Mouse (Mus musculus) kidney, adult 2 months (tissue): ENCODE measurements around the gene Gkap1. TPM values are rescaled to one million over a fixed set of nuclear protein-coding genes. Genes with fewer than 3 reads are reported as not detected.

ENCODE experiments used
- DNase-seq: peaks from one replicate; pipeline ENCODE4 v3.0.0; 2021
- H3K27ac ChIP-seq: fragments of 200-500 bp; 2 replicates; pipeline ENCODE4 v1.5.1; 2012; ENCODE audit warnings: low read depth, low read length, control low read depth, inconsistent platforms; ENCODE audit not compliant: insufficient read depth
- H3K27me3 ChIP-seq: fragments of 200-500 bp; replicated peaks from 2 replicates; pipeline ENCODE4 v1.6.1; 2012; ENCODE audit warnings: mild to moderate bottlenecking, moderate library complexity, low read length, inconsistent platforms; ENCODE audit not compliant: control insufficient read depth, insufficient read depth
- H3K36me3 ChIP-seq: fragments of 200-500 bp; 2 replicates; pipeline ENCODE4 v1.6.1; 2012; ENCODE audit warnings: mild to moderate bottlenecking, moderate library complexity, low read length, inconsistent platforms; ENCODE audit not compliant: control insufficient read depth, insufficient read depth
- H3K4me1 ChIP-seq: fragments of 200-500 bp; 2 replicates; pipeline ENCODE4 v1.6.1; 2011; ENCODE audit warnings: low read length; ENCODE audit not compliant: control insufficient read depth, insufficient read depth
- H3K4me3 ChIP-seq: fragments of 200-500 bp; 2 replicates; pipeline ENCODE4 v1.5.1; 2011; ENCODE audit warnings: mild to moderate bottlenecking, low read depth, low read length, control low read depth; ENCODE audit not compliant: insufficient read depth
- CTCF ChIP-seq: fragments of 200-500 bp; conservative IDR thresholded peaks from 2 replicates; pipeline ENCODE4 v1.5.1; 2011; ENCODE audit warnings: low read depth, mild to moderate bottlenecking, control low read depth, low read length, moderate library complexity, mixed read lengths; ENCODE audit not compliant: insufficient read depth, insufficient read length
- POLR2A ChIP-seq: fragments of 200-500 bp; IDR thresholded peaks from one replicate; pipeline ENCODE4 v1.6.1; 2011; ENCODE audit warnings: low read depth, low read length, control low read depth
- WGBS: fragments of 180-500 bp; shearing (Covaris S2); methylation state at CpG from one replicate; pipeline ENCODE4 v1.1.7; 2018; 5-methylcytosine and 5-hydroxymethylcytosine counted together
- polyA plus RNA-seq: library from polyadenylated mRNA; depleted of rRNA; stranded (reverse); fragments of >200 nt; gene quantifications from 2 replicates; pipeline ENCODE4 v1.2.3, GENCODE M21; 2012

Gkap1 gene
- polyA plus RNA-seq, 1 experiment = 11.9 TPM

- Histone ChIP-seq H3K36me3 (no peaks in the 10 kb centered on the region), H3K4me1 (no peaks in the 10 kb centered on the region), H3K27ac (no peak overlapping the region), H3K27me3 (no peaks in the 10 kb centered on the region), H3K4me3 (no peak overlapping the region)
- DNase-seq = no peak
- no peak for TF ChIP-seq CTCF
- TF ChIP-seq POLR2A = no peak
- WGBS = 86% methylated on average over 2 of the region's 2 CpGs
Measured at GRCm38 (mm10) chr13:58228624-58229023, 46.9 kb downstream of the Gkap1 start.

- H3K27ac ChIP-seq = no peak overlapping the region
- DNase-seq = no peak
- no peaks in the 10 kb centered on the region for H3K27me3 ChIP-seq
- no peak overlapping the region for H3K4me3 ChIP-seq
- 77% methylated on average over 8 of the region's 8 CpGs for WGBS
- TF ChIP-seq POLR2A (no peak), CTCF (no peak)
- H3K36me3 ChIP-seq = no peaks in the 10 kb centered on the region
- H3K4me1 ChIP-seq = no peaks in the 10 kb centered on the region
Measured at GRCm38 (mm10) chr13:58225694-58226093, 49.8 kb downstream of the Gkap1 start.

- 45% methylated on average over 3 of the region's 3 CpGs for WGBS
- no peaks in the 10 kb centered on the region for H3K36me3 ChIP-seq
- peak; percentile 62 for DNase-seq
- TF ChIP-seq POLR2A = no peak
- no peak for TF ChIP-seq CTCF
- H3K27me3 ChIP-seq = no peaks in the 10 kb centered on the region
- H3K27ac ChIP-seq = no peak overlapping the region
- peaks cover 4% of the 10 kb centered on the region; the same call in 1 of the 2 replicates for H3K4me1 ChIP-seq
- no peak overlapping the region for H3K4me3 ChIP-seq
Measured at GRCm38 (mm10) chr13:58220206-58220605, 55.3 kb downstream of the Gkap1 start.

GRCm38 (mm10) chr13:58217536-58217935 lies 58.0 kb downstream of the Gkap1 start:
- Histone ChIP-seq H3K27me3 (no peaks in the 10 kb centered on the region), H3K27ac (no peak overlapping the region), H3K4me3 (no peak overlapping the region), H3K4me1 (peaks cover 11% of the 10 kb centered on the region), H3K36me3 (no peaks in the 10 kb centered on the region)
- no peak for DNase-seq
- TF ChIP-seq CTCF (no peak), POLR2A (no peak)
- 75% methylated on average over 2 of the region's 2 CpGs for WGBS

GRCm38 (mm10) chr13:58216395-58216794 lies 59.1 kb downstream of the Gkap1 start:
- TF ChIP-seq POLR2A = no peak
- no peak for TF ChIP-seq CTCF
- Histone ChIP-seq H3K36me3 (no peaks in the 10 kb centered on the region), H3K27me3 (no peaks in the 10 kb centered on the region), H3K27ac (peak overlapping the region; percentile 94), H3K4me1 (peaks cover 14% of the 10 kb centered on the region), H3K4me3 (peak overlapping the region; percentile 83; the same call in 1 of the 2 replicates)
- peak; percentile 85 for DNase-seq
- WGBS = 44% methylated on average over 9 of the region's 9 CpGs

GRCm38 (mm10) chr13:58215592-58216341 lies 59.7 kb downstream of the Gkap1 start, which contains the start of gene Ubqln1:
Gene Ubqln1 (minus strand): TSS chr13:58215653.
- TF ChIP-seq CTCF (no peak), POLR2A (peak; percentile 37)
- Histone ChIP-seq H3K27me3 (no peaks in the 10 kb centered on the region), H3K4me1 (peaks cover 14% of the 10 kb centered on the region), H3K27ac (peak within 1 kb of the TSS; percentile 94), H3K4me3 (peak within 1 kb of the TSS; percentile 83), H3K36me3 (no peaks in the 10 kb centered on the region)
- WGBS = 1% methylated on average over 62 of the region's 62 CpGs
- DNase-seq = peak; percentile 94

GRCm38 (mm10) chr13:58215253-58215591 lies 60.3 kb downstream of the Gkap1 start:
- under 1% methylated on average over 48 of the region's 48 CpGs for WGBS
- peaks cover 14% of the 10 kb centered on the region for H3K4me1 ChIP-seq
- TF ChIP-seq POLR2A (no peak), CTCF (no peak)
- H3K4me3 ChIP-seq = peak overlapping the region; percentile 83
- peak overlapping the region; percentile 90 for H3K27ac ChIP-seq
- DNase-seq = no peak
- no peaks in the 10 kb centered on the region for H3K27me3 ChIP-seq
- no peaks in the 10 kb centered on the region for H3K36me3 ChIP-seq
